Mouse (Mus musculus): ENCODE measurements around the gene Add3. TPM values are rescaled to one million over a fixed set of nuclear protein-coding genes. Genes with fewer than 3 reads are reported as not detected.

Gene Add3
- total RNA-seq, 2 experiments from 2014 or later, result 84.4 to 86.9 TPM

- intact Hi-C loops (cut with DNase I), result no loop called here
- Histone ChIP-seq H3K27ac (no peak overlapping the region), H3K4me3 (no peak overlapping the region)
- no peak for DNase-seq (ENCODE audit: extremely low spot score in 1 of 2, low spot score in 2 of 2)
- no peak for TF ChIP-seq CTCF (IDR thresholded peaks at IDR 0.05)
Measured at GRCm38 (mm10) chr19:53154156-53154555, 13.9 kb downstream of the Add3 start.

- no peak for TF ChIP-seq CTCF (IDR thresholded peaks at IDR 0.05)
- H3K27ac ChIP-seq, result no peak overlapping the region
- DNase-seq (ENCODE audit: extremely low spot score in 1 of 2, low spot score in 2 of 2), result no peak
- no peak overlapping the region for H3K4me3 ChIP-seq
- intact Hi-C loops (cut with DNase I), result no loop called here
Measured at GRCm38 (mm10) chr19:53156361-53156760, 16.1 kb downstream of the Add3 start.

GRCm38 (mm10) chr19:53157176-53157575 lies 16.9 kb downstream of the Add3 start:
- intact Hi-C loops (cut with DNase I), result no loop called here
- no peak overlapping the region for H3K4me3 ChIP-seq
- no peak for DNase-seq (ENCODE audit: extremely low spot score in 1 of 2, low spot score in 2 of 2)
- no peak overlapping the region for H3K27ac ChIP-seq
- no peak for TF ChIP-seq CTCF (IDR thresholded peaks at IDR 0.05)

GRCm38 (mm10) chr19:53159351-53159750 lies 19.1 kb downstream of the Add3 start:
- no peak overlapping the region for H3K4me3 ChIP-seq
- no peak overlapping the region for H3K27ac ChIP-seq
- intact Hi-C loops (cut with DNase I), result no loop called here
- no peak for DNase-seq (ENCODE audit: extremely low spot score in 1 of 2, low spot score in 2 of 2)
- TF ChIP-seq CTCF (IDR thresholded peaks at IDR 0.05), result no peak

- TF ChIP-seq CTCF (IDR thresholded peaks at IDR 0.05), result no peak
- no peak overlapping the region for H3K27ac ChIP-seq
- intact Hi-C loops (cut with DNase I), result no loop called here
- H3K4me3 ChIP-seq, result no peak overlapping the region
- DNase-seq (ENCODE audit: extremely low spot score in 1 of 2, low spot score in 2 of 2), result no peak
Measured at GRCm38 (mm10) chr19:53162927-53163326, 22.7 kb downstream of the Add3 start.

- Histone ChIP-seq H3K4me3 (no peak overlapping the region), H3K27ac (peak overlapping the region; percentile 84)
- DNase-seq (ENCODE audit: extremely low spot score in 1 of 2, low spot score in 2 of 2), result no peak
- TF ChIP-seq CTCF (IDR thresholded peaks at IDR 0.05), result no peak
- intact Hi-C loops (cut with DNase I), result loop anchor here (1.0 kb wide), 1 partner anchor 23 kb away; no protein-coding TSS in a partner anchor
Measured at GRCm38 (mm10) chr19:53164645-53165044, 24.4 kb downstream of the Add3 start.

GRCm38 (mm10) chr19:53165305-53166240 lies 25.3 kb downstream of the Add3 start:
- Histone ChIP-seq H3K27ac (peak overlapping the region; percentile 84), H3K4me3 (no peak overlapping the region)
- no peak for DNase-seq (ENCODE audit: extremely low spot score in 1 of 2, low spot score in 2 of 2)
- TF ChIP-seq CTCF (IDR thresholded peaks at IDR 0.05), result no peak
- intact Hi-C loops (cut with DNase I), result loop anchor here (1.0 kb wide), 1 partner anchor 24 kb away; no protein-coding TSS in a partner anchor

- intact Hi-C loops (cut with DNase I), result no loop called here
- no peak for DNase-seq (ENCODE audit: extremely low spot score in 1 of 2, low spot score in 2 of 2)
- Histone ChIP-seq H3K4me3 (no peak overlapping the region), H3K27ac (peak overlapping the region; percentile 84)
- no peak for TF ChIP-seq CTCF (IDR thresholded peaks at IDR 0.05)
Measured at GRCm38 (mm10) chr19:53166367-53166766, 26.1 kb downstream of the Add3 start.

GRCm38 (mm10) chr19:53168576-53168975 lies 28.3 kb downstream of the Add3 start:
- no peak for DNase-seq (ENCODE audit: extremely low spot score in 1 of 2, low spot score in 2 of 2)
- Histone ChIP-seq H3K4me3 (no peak overlapping the region), H3K27ac (no peak overlapping the region)
- intact Hi-C loops (cut with DNase I), result no loop called here
- TF ChIP-seq CTCF (IDR thresholded peaks at IDR 0.05), result no peak

- intact Hi-C loops (cut with DNase I), result no loop called here
- H3K4me3 ChIP-seq, result no peak overlapping the region
- H3K27ac ChIP-seq, result no peak overlapping the region
- DNase-seq (ENCODE audit: extremely low spot score in 1 of 2, low spot score in 2 of 2), result no peak
- no peak for TF ChIP-seq CTCF (IDR thresholded peaks at IDR 0.05)
Measured at GRCm38 (mm10) chr19:53170651-53171050, 30.4 kb downstream of the Add3 start.

- Histone ChIP-seq H3K4me3 (no peak overlapping the region), H3K27ac (no peak overlapping the region)
- TF ChIP-seq CTCF (IDR thresholded peaks at IDR 0.05), result no peak
- DNase-seq (ENCODE audit: extremely low spot score in 1 of 2, low spot score in 2 of 2), result no peak
- intact Hi-C loops (cut with DNase I), result no loop called here
Measured at GRCm38 (mm10) chr19:53174034-53174433, 33.8 kb downstream of the Add3 start.

GRCm38 (mm10) chr19:53175550-53175949 lies 35.3 kb downstream of the Add3 start:
- no peak for DNase-seq (ENCODE audit: extremely low spot score in 1 of 2, low spot score in 2 of 2)

GRCm38 (mm10) chr19:53176518-53176917 lies 36.3 kb downstream of the Add3 start:
- TF ChIP-seq CTCF (IDR thresholded peaks at IDR 0.05), result no peak
- no peak overlapping the region for H3K4me3 ChIP-seq
- DNase-seq (ENCODE audit: extremely low spot score in 1 of 2, low spot score in 2 of 2), result no peak
- intact Hi-C loops (cut with DNase I), result no loop called here
- H3K27ac ChIP-seq, result no peak overlapping the region

More at GRCm38 (mm10) chr19:53175550-53175949, 35.3 kb downstream of the Add3 start:
- intact Hi-C loops (cut with DNase I), result no loop called here
- Histone ChIP-seq H3K27ac (no peak overlapping the region), H3K4me3 (no peak overlapping the region)
- no peak for TF ChIP-seq CTCF (IDR thresholded peaks at IDR 0.05)

Data from left cerebral cortex, adult 2 months (tissue).